Mouse (Mus musculus) midbrain, embryonic 16.5 days (tissue): ENCODE data around the gene Paics. TPM values are rescaled to one million over a fixed set of nuclear protein-coding genes. Genes with fewer than 3 reads are reported as not detected.

Experiments
- ATAC-seq: fragments of 200-750 bp; cut with Nextera tagmentation; 2 replicates; pipeline ENCODE4 v1.8.0; 2017; ENCODE audit warnings: moderate TSS enrichment
- H3K27ac ChIP-seq: fragments of 300-500 bp; sonication (generic); 2 replicates; pipeline ENCODE4 v1.5.1; 2014; ENCODE audit warnings: mild to moderate bottlenecking, low read length, mixed read lengths
- H3K27me3 ChIP-seq: fragments of 300-500 bp; sonication (generic); 2 replicates; pipeline ENCODE4 v1.6.1; 2014; ENCODE audit warnings: low read depth, low read length, mixed read lengths; ENCODE audit not compliant: control insufficient read depth, insufficient read depth
- H3K36me3 ChIP-seq: fragments of 300-500 bp; sonication (generic); 2 replicates; pipeline ENCODE4 v1.6.1; 2014; ENCODE audit warnings: mild to moderate bottlenecking, low read length, moderate library complexity, mixed read lengths; ENCODE audit not compliant: control insufficient read depth, insufficient read depth
- H3K4me1 ChIP-seq: fragments of 300-500 bp; sonication (generic); 2 replicates; pipeline ENCODE4 v1.6.1; 2014; ENCODE audit warnings: mild to moderate bottlenecking, low read length, mixed read lengths; ENCODE audit not compliant: control insufficient read depth, insufficient read depth
- H3K4me2 ChIP-seq: fragments of 300-500 bp; sonication (generic); 2 replicates; pipeline ENCODE4 v1.6.1; 2014; ENCODE audit warnings: mild to moderate bottlenecking, low read length, mixed read lengths
- H3K4me3 ChIP-seq: fragments of 300-500 bp; sonication (generic); 2 replicates; pipeline ENCODE4 v1.5.1; 2014; ENCODE audit warnings: low read depth, mild to moderate bottlenecking, low read length, moderate library complexity, mixed read lengths
- H3K9ac ChIP-seq: fragments of 300-500 bp; sonication (generic); 2 replicates; pipeline ENCODE4 v1.6.1; 2014; ENCODE audit warnings: low read depth, low read length, mixed read lengths
- H3K9me3 ChIP-seq: fragments of 300-500 bp; sonication (generic); replicated peaks from 2 replicates; pipeline ENCODE4 v1.6.1; 2014; ENCODE audit warnings: mild to moderate bottlenecking, low read length, mixed read lengths; ENCODE audit not compliant: control insufficient read depth, poor library complexity, severe bottlenecking
- WGBS: fragments of 180-500 bp; shearing (Covaris S2); extraction: QIAGEN DNeasy Blood & Tissue Kit; methylation state at CpG from one replicate; pipeline ENCODE4 v1.1.7; 2014; 5-methylcytosine and 5-hydroxymethylcytosine counted together
- polyA plus RNA-seq: library from polyadenylated mRNA; unstranded; fragments of >200 nt; fragmentation: Nextera tagmentation; extraction: Ambion mirVana; gene quantifications from 2 replicates; pipeline ENCODE4 v1.2.1, GENCODE M21; 2015

Gene Paics
- polyA plus RNA-seq, 1 experiment from 2014 or later: 163 TPM

DNA sequence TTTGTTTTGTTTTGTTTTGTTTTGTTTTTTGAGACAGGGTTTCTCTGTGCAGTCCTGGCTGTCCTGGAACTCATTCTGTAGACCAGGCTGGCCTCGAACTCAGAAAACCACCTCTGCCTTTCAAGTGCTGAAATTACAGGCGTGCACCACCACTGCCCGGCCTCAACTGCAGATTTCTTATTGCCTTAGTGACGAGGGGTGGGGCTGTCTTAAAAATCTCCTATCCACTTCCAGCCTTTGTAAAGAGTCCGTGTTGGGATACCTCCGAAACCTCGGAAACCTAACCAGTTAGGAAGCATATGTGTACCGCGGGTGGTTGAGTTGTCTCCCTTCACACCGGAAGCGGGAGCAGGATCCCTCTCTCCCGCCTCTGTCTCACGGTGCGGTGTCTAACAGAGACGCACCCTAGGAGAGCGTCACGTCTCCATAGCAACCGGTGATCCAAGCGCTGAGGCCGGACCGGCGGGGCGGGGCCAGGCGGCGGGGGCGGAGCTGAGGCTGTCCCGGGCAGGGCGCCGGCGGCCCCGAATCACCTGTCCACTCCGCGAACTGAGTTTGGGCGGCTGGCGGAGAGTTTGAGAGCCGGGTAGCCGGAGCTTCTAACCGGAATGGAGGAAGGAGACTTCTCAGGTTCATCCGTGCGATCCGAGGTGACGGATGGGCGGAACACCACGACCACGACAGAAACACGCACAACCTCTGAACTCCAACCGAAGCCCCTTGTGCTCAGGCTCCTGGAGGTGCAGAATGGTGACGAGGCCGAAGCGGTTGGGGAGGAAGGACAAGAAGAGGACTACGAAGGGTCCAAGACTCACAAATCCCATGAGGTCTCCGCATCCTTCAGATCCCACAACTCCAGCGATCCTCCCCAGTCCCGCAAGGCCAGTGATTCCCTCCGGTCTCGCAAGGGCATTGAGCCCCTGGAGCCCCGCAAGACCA lies 64.7 kb downstream of the Paics start, which contains the start of gene Thegl:
TSS of gene Thegl (plus strand) at position 480 of the 939 bp plus-strand sequence.
- WGBS: 8% methylated on average over 56 of the region's 57 CpGs
- Histone ChIP-seq H3K4me2 (peak within 1 kb of the TSS; percentile 88), H3K9ac (peak within 1 kb of the TSS; percentile 69), H3K27ac (no peak within 1 kb of the TSS), H3K4me3 (peak within 1 kb of the TSS; percentile 64), H3K9me3 (no peaks in the 10 kb centered on the region), H3K27me3 (no peaks in the 10 kb centered on the region), H3K4me1 (no peaks in the 10 kb centered on the region), H3K36me3 (no peaks in the 10 kb centered on the region)
- peak; percentile 98 for ATAC-seq

Other genes with a start within 250 kb of the Paics start
- 20.7 and 23.9 TPM in 2 replicates for gene Aasdh, start 45.8 kb upstream of the Paics start, polyA plus RNA-seq
- gene Ppat, start 271 bp downstream of the Paics start, polyA plus RNA-seq: 9.7 and 10.4 TPM in 2 replicates
- 91.4 and 92.4 TPM in 2 replicates for gene Srp72, start 23.4 kb downstream of the Paics start, polyA plus RNA-seq
- gene Arl9, start 52.7 kb downstream of the Paics start, polyA plus RNA-seq: 0.44 TPM in 1 of 2 replicates, not detected in the other
- gene Thegl, start 64.7 kb downstream of the Paics start, polyA plus RNA-seq: 0.85 and 0.89 TPM in 2 replicates
- 0.78 and 0.88 TPM in 2 replicates for gene Hopx, start 163.8 kb downstream of the Paics start, polyA plus RNA-seq